Mouse (Mus musculus) gonadal fat pad, adult 2 months (tissue): ENCODE measurements around the gene Cfap54. TPM values are rescaled to one million over a fixed set of nuclear protein-coding genes. Genes with fewer than 3 reads are reported as not detected.

Experiments used
- DNase-seq: peaks from one replicate; pipeline ENCODE4 v3.0.0-alpha.2; 2012; ENCODE audit warnings: low read depth
- polyA plus RNA-seq: library from polyadenylated mRNA; depleted of rRNA; stranded (reverse); fragments of >200 nt; gene quantifications from 2 replicates; pipeline ENCODE4 v1.2.3, GENCODE M21; 2012

The Cfap54 gene
- polyA plus RNA-seq, 1 experiment, result 2.9 TPM

GRCm38 (mm10) chr10:92937741-92938285 is 143.6 kb downstream of the Cfap54 start:
- DNase-seq, result no peak

- no peak for DNase-seq
Observed at GRCm38 (mm10) chr10:92937091-92937490, 144.3 kb downstream of the Cfap54 start.

GRCm38 (mm10) chr10:92934506-92934905 is 146.9 kb downstream of the Cfap54 start:
- no peak for DNase-seq

- no peak for DNase-seq
Observed at GRCm38 (mm10) chr10:92933616-92934015, 147.8 kb downstream of the Cfap54 start.

- no peak for DNase-seq
Observed at GRCm38 (mm10) chr10:92932464-92932863, 149.0 kb downstream of the Cfap54 start.

- no peak for DNase-seq
Observed at GRCm38 (mm10) chr10:92930036-92930435, 151.4 kb downstream of the Cfap54 start.

GRCm38 (mm10) chr10:92928256-92928655 is 153.2 kb downstream of the Cfap54 start:
- DNase-seq, result no peak

GRCm38 (mm10) chr10:92918551-92918950 is 162.9 kb downstream of the Cfap54 start:
- DNase-seq, result no peak

- DNase-seq, result no peak
Observed at GRCm38 (mm10) chr10:92907246-92907645, 174.2 kb downstream of the Cfap54 start.

GRCm38 (mm10) chr10:92888466-92888865 is 193.0 kb downstream of the Cfap54 start:
- no peak for DNase-seq

- no peak for DNase-seq
Observed at GRCm38 (mm10) chr10:92878000-92878399, 203.4 kb downstream of the Cfap54 start.

- no peak for DNase-seq
Observed at GRCm38 (mm10) chr10:92840980-92841379, 240.4 kb downstream of the Cfap54 start.

- DNase-seq, result no peak
Observed at GRCm38 (mm10) chr10:92837572-92837971, 243.8 kb downstream of the Cfap54 start.

- DNase-seq, result no peak
Observed at GRCm38 (mm10) chr10:92837045-92837444, 244.4 kb downstream of the Cfap54 start.

GRCm38 (mm10) chr10:92821499-92821898 is 259.9 kb downstream of the Cfap54 start:
- DNase-seq, result no peak

GRCm38 (mm10) chr10:92818190-92818589 is 263.2 kb downstream of the Cfap54 start:
- DNase-seq, result no peak

GRCm38 (mm10) chr10:92816903-92817302 is 264.5 kb downstream of the Cfap54 start:
- DNase-seq, result no peak

- no peak for DNase-seq
Observed at GRCm38 (mm10) chr10:92810894-92811293, 270.5 kb downstream of the Cfap54 start.

GRCm38 (mm10) chr10:92791908-92792307 is 289.5 kb downstream of the Cfap54 start:
- no peak for DNase-seq

GRCm38 (mm10) chr10:92791531-92791900 is 289.9 kb downstream of the Cfap54 start:
- no peak for DNase-seq

GRCm38 (mm10) chr10:92790893-92791530 is 290.4 kb downstream of the Cfap54 start:
- DNase-seq, result no peak

GRCm38 (mm10) chr10:92790247-92790646 is 291.2 kb downstream of the Cfap54 start:
- DNase-seq, result no peak

- DNase-seq, result no peak
Observed at GRCm38 (mm10) chr10:92788410-92789096, 292.9 kb downstream of the Cfap54 start.
